Mouse (Mus musculus) testis, adult 2 months (tissue): Measurements from ENCODE around the gene Rbms2. TPM values are rescaled to one million over a fixed set of nuclear protein-coding genes. Genes with fewer than 3 reads are reported as not detected.

Experiments used
- H3K27ac ChIP-seq: fragments of 200-500 bp; 2 replicates; pipeline ENCODE4 v1.5.1; 2012; ENCODE audit warnings: low read depth, low read length; ENCODE audit not compliant: control insufficient read depth, insufficient read depth
- H3K27me3 ChIP-seq: fragments of 200-500 bp; 2 replicates; pipeline ENCODE4 v1.6.1; 2012; ENCODE audit warnings: mild to moderate bottlenecking, low read length, moderate library complexity; ENCODE audit not compliant: control insufficient read depth, insufficient read depth
- H3K36me3 ChIP-seq: fragments of 200-500 bp; 2 replicates; pipeline ENCODE4 v1.6.1; 2012; ENCODE audit warnings: mild to moderate bottlenecking, low read length; ENCODE audit not compliant: control insufficient read depth, insufficient read depth
- H3K4me1 ChIP-seq: fragments of 200-500 bp; 2 replicates; pipeline ENCODE4 v1.6.1; 2012; ENCODE audit warnings: low read length; ENCODE audit not compliant: control insufficient read depth, insufficient read depth
- H3K4me3 ChIP-seq: fragments of 200-500 bp; 2 replicates; pipeline ENCODE4 v1.5.1; 2012; ENCODE audit warnings: low read depth, mild to moderate bottlenecking, low read length, moderate library complexity, mixed read lengths; ENCODE audit not compliant: control insufficient read depth
- CTCF ChIP-seq: fragments of 200-500 bp; IDR thresholded peaks from 2 replicates; pipeline ENCODE4 v1.5.1; 2012; ENCODE audit warnings: low read depth, mild to moderate bottlenecking, inconsistent platforms, low read length, moderate library complexity; ENCODE audit not compliant: control insufficient read depth, insufficient read depth, insufficient replicate concordance
- POLR2A ChIP-seq: fragments of 200-500 bp; IDR thresholded peaks from 2 replicates; pipeline ENCODE4 v1.6.1; 2012; ENCODE audit warnings: low read depth, mild to moderate bottlenecking, inconsistent platforms, low read length, moderate library complexity; ENCODE audit not compliant: control insufficient read depth
- polyA plus RNA-seq: library from polyadenylated mRNA; depleted of rRNA; stranded (reverse); fragments of >200 nt; gene quantifications from 2 replicates; pipeline ENCODE4 v1.2.3, GENCODE M21; 2012; rRNA removed

Gene Rbms2
- polyA plus RNA-seq, 1 experiment: 19.4 TPM

GRCm38 (mm10) chr10:128081807-128082476 lies 98.2 kb downstream of the Rbms2 start:
- Histone ChIP-seq H3K27me3 (no peaks in the 10 kb centered on the region), H3K27ac (peak overlapping the region; percentile 95), H3K36me3 (peaks cover 7% of the 10 kb centered on the region), H3K4me1 (no peaks in the 10 kb centered on the region; the same call in none of the 2 replicates), H3K4me3 (peak overlapping the region; percentile 98; the same call in 1 of the 2 replicates)
- TF ChIP-seq POLR2A (no peak), CTCF (no peak)

Other genes starting within 250 kb of the Rbms2 start
- not detected in 2 replicates for gene Hsd17b6, start 172.7 kb downstream of the Rbms2 start, polyA plus RNA-seq
- gene Prim1, start 165.1 kb downstream of the Rbms2 start, polyA plus RNA-seq: 2.9 and 3.4 TPM in 2 replicates
- 229 and 234 TPM in 2 replicates for gene Naca, start 144.7 kb downstream of the Rbms2 start, polyA plus RNA-seq
- 41.6 and 42.7 TPM in 2 replicates for gene Ptges3, start 121.3 kb downstream of the Rbms2 start, polyA plus RNA-seq
- 805 and 830 TPM in 2 replicates for gene Atp5b, start 97.0 kb downstream of the Rbms2 start, polyA plus RNA-seq
- gene Baz2a, start 88.7 kb downstream of the Rbms2 start, polyA plus RNA-seq: 90.5 and 100 TPM in 2 replicates
- 3.7 and 5.3 TPM in 2 replicates for gene Gls2, start 14.2 kb upstream of the Rbms2 start, polyA plus RNA-seq
- 3.1 and 3.4 TPM in 2 replicates for gene Spryd4, start 31.5 kb upstream of the Rbms2 start, polyA plus RNA-seq
- gene Mip, start 45.5 kb upstream of the Rbms2 start, polyA plus RNA-seq: not detected in 2 replicates
- 3.4 and 4.4 TPM in 2 replicates for gene Timeless, start 51.8 kb upstream of the Rbms2 start, polyA plus RNA-seq
- gene Apon, start 73.8 kb upstream of the Rbms2 start, polyA plus RNA-seq: 0.05 TPM in 1 of 2 replicates, not detected in the other
- 0.44 and 0.60 TPM in 2 replicates for gene Apof, start 88.4 kb upstream of the Rbms2 start, polyA plus RNA-seq
- gene Stat2, start 90.3 kb upstream of the Rbms2 start, polyA plus RNA-seq: 6.0 and 6.6 TPM in 2 replicates
- gene Il23a, start 118.5 kb upstream of the Rbms2 start, polyA plus RNA-seq: 0.06 and 0.36 TPM in 2 replicates
- 21.1 and 24.6 TPM in 2 replicates for gene Pan2, start 123.0 kb upstream of the Rbms2 start, polyA plus RNA-seq
- gene Cnpy2, start 142.2 kb upstream of the Rbms2 start, polyA plus RNA-seq: 7.4 and 9.2 TPM in 2 replicates
- 58.8 and 59.4 TPM in 2 replicates for gene Cs, start 157.4 kb upstream of the Rbms2 start, polyA plus RNA-seq
- 21.2 TPM in 2 replicates for gene Coq10a, start 188.7 kb upstream of the Rbms2 start, polyA plus RNA-seq
- gene Ankrd52, start 196.8 kb upstream of the Rbms2 start, polyA plus RNA-seq: 6.8 and 7.0 TPM in 2 replicates
- gene Slc39a5, start 220.9 kb upstream of the Rbms2 start, polyA plus RNA-seq: 0.14 and 0.18 TPM in 2 replicates
- gene Nabp2, start 231.2 kb upstream of the Rbms2 start, polyA plus RNA-seq: 22.5 and 27.7 TPM in 2 replicates
- gene Rnf41, start 231.4 kb upstream of the Rbms2 start, polyA plus RNA-seq: 82.6 and 84.1 TPM in 2 replicates